Mouse (Mus musculus): ENCODE results near the gene Usp7.

Usp7 gene

GRCm38 (mm10) chr16:8717744-8718143 lies 74.4 kb downstream of the Usp7 start:
- no peak for DNase-seq (ENCODE audit: low spot score)

DNA sequence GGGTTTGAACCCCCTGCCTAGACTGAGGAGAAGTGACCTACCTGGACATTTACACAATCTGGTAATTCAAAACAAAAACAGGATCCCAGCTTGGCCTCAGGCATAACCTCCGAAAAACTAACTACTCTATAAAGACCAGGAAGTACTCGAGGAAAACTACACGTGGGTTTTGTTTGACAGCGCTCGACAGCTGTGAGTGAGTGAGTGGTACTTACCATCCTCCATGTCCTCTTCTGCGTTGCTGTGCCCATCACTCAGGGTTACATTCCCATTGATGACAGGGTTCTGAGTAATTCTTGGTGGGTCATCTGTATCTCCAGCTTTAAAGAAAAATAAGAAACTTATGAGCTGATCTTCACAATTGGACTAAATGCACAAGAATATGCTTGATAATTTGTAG lies 75.8 kb downstream of the Usp7 start:
- no peak for DNase-seq (ENCODE audit: low spot score)

DNA sequence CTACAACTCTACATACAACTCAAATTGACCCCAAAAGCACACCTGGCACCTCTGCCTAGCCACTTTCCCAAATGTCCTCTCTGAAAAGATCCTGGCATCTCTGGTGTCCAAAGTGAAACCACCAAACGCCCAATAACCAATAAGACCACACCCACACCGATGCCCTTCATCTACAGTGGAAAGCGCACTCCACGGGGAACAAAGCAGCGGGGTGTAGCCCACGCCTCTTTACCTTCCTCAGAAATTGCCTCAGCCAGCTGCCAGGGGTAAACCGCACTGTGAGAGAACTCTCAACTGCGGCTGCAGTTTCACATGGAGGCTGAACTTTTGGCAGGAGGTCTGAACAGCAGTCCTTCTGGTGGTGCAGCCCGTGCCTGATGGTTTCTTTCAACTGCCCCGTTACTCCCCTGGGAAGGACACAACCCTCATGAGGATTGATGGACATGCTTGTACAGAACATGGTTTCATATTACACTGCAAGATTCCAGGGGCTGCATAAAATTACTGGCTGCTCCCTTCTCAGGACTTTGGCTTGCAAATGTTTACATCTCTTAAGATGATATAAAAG lies 76.5 kb downstream of the Usp7 start:
- DNase-seq (ENCODE audit: low spot score): no peak

GRCm38 (mm10) chr16:8714851-8715250 lies 77.3 kb downstream of the Usp7 start:
- DNase-seq (ENCODE audit: low spot score): no peak

- DNase-seq (ENCODE audit: low spot score): no peak
Observed at GRCm38 (mm10) chr16:8711998-8712397, 80.1 kb downstream of the Usp7 start.

GRCm38 (mm10) chr16:8700586-8700985 lies 91.5 kb downstream of the Usp7 start:
- DNase-seq (ENCODE audit: low spot score): no peak

- DNase-seq (ENCODE audit: low spot score): no peak
Observed at GRCm38 (mm10) chr16:8699556-8699955, 92.6 kb downstream of the Usp7 start.

DNA sequence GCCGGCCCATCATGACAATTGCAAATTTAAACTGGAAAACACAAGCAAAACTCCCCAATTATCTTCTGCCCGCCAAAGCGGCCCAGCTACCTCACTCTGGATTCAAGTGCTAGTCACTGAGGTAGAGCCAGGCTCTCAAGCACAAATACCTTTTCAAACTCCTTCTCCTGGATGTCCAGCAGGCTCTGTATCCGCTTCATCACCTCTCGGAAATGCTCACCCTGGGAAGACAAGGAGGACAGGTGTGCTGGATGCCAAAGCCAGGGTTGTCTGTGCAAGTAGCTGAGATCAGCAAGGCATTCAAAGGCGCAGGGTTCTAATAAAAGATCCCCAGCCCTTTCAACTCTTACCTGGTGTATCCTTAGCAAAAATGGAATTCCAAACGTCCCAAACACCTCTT lies 100.9 kb downstream of the Usp7 start:
- DNase-seq (ENCODE audit: low spot score): no peak

- peak; percentile 61 for DNase-seq (ENCODE audit: low spot score)
Observed at GRCm38 (mm10) chr16:8689979-8690656, 102.0 kb downstream of the Usp7 start.

DNA sequence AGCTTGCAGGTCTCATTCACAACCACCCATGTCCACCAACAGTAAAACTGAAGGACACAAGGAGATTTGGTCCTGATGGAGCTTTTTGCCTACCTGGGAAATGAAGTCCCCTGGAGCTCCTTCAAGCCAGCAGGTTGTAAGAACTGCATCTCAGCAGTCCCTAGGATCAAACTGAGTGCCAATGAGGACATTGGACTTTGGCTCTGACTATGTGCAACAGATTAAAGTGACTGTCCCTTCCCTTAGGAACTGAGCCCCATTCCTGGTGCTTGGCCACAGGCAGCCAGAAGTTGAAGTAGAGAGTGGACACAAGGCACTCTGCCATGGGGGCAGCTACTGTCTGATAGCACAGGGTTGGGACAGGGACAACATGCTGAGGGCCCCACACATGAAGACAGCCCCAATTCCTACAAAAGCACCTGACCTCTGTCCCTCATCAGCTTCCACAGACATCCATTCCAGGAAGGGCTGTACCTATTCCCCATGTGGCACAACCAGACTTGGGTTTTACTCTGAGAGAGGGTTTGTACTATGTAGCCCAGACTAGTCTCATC lies 104.5 kb downstream of the Usp7 start:
- no peak for DNase-seq (ENCODE audit: low spot score)

DNA sequence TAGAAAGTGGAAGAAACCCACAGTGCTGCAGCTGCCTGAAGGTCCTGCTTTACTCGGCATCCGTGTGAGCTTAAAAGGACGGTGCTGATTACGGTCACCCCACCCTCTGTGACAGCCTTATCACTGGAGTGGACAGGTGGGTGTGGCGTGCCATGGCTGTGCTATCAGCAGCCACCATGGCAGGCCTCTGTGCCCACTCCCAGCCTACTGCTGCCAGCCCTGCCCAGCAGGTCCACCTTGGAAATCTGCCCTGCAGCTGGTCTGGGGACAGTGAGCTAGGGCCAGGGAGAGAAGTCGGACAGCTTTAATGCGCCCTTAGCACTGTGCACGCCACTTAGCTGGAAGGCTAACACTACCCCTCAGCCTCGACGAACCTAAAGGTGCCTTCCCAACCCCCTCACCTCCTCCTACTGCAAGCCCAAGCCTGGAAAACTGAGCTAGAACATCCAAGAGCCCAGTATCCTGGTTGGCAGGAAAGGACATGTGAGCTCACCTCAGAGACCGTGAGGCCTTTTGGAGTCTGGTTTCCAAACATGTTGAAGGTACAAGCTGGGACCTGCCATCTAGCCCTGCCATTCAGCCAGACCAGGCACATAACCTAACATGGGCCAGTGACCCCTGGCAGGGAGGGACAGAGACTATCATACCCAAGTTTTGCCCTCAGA lies 105.1 kb downstream of the Usp7 start:
- no peak for DNase-seq (ENCODE audit: low spot score)

DNA sequence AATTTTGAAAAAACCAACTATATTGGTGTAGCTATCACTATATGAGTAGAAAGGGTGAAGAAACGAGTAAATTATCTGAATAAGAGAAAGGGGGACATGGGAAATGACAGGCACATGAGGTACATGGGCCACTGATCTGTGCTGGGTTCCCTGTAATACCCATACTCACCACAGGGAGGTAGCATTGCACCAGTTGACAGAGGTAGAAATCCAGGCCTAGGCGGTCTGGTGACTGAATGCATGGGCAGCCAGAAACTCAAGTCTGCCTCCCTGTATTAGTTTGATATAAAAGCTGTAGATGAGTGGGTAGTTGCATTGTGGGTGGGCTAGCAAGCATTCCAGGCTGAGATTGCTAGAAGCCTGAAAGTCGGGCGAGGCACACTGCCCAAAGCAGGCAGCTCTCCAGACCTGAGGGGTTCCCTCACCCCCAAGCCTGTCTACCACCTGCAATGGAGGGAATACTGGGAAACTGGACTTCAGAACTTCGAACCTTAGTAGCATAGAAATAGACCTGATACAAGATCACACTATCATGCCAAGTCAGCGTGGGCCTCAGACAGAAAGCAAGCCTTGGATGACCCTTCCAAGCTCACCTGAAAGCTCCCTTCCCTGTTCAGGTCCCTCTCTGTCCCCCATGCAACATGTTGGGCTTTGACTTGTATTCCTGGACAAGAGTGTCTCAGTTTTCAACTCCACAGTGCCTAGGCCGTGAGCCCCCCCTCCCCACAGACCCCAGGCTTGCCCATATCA lies 105.8 kb downstream of the Usp7 start:
- DNase-seq (ENCODE audit: low spot score): peak; percentile 87

DNA sequence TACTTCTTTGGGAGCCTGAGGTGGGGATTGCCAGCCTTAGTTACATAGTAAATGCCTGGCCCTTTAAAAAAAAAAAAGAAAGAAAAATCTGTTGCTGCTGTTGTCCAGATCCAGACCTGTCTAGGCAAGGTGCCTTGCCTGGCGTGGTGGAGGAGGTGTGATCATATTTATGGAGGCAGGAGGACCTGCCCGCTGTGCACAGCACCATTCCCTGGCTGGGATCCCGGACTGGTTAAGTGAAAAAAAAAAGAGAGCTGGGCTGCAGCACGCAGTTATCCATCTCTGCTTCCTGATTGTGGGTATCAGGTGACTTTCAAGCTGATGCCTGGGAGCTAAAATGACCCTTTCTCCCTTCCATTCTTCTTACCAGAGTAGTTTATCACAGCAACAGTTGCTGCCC lies 107.0 kb downstream of the Usp7 start:
- DNase-seq (ENCODE audit: low spot score): no peak

DNA sequence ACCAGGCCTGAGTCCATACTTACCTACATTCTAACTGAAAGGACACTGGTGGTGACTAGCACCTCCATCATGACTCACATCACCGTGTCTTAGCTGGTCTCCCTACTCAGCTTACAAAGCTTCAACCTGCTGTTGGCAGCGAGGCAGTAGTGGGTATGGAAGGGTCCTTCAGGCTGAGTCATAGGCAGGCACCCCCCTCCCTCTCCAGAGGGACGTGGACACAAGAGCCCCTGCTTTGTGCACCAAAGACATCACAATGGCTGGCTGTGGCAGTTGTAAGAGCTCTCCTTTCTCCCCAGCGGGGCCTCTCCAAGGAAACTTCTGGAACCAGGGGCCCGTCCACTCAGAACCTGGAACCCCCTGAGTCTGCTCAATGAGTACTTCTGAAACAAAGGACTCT lies 111.6 kb downstream of the Usp7 start, which contains the start of gene Gm5767:
Gene Gm5767, plus strand, starts transcription at position 301 of the 400 bp plus-strand sequence.
- DNase-seq (ENCODE audit: low spot score): no peak

- no peak for DNase-seq (ENCODE audit: low spot score)
Observed at GRCm38 (mm10) chr16:8679780-8680179, 112.3 kb downstream of the Usp7 start.

DNA sequence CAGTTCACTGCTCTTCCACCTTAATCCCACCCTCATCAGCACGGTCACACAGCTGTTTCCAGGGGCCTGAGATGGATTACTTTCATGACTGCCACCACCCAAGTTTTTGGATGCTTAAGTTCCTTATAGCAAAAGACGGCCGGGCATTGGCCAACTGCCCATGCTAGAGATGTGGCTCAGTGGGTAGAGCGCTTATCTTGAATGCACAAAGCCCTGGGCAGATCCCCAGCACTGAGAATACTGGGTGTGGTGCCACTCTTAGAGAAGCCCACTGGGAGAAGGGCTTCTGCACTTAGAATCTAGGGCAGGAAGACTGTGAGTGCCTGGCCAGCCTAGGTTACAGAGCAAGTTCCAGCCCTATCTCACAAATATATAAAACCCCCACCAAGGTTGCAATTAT lies 113.4 kb downstream of the Usp7 start:
- DNase-seq (ENCODE audit: low spot score): no peak

GRCm38 (mm10) chr16:8678035-8678434 lies 114.1 kb downstream of the Usp7 start:
- no peak for DNase-seq (ENCODE audit: low spot score)

DNA sequence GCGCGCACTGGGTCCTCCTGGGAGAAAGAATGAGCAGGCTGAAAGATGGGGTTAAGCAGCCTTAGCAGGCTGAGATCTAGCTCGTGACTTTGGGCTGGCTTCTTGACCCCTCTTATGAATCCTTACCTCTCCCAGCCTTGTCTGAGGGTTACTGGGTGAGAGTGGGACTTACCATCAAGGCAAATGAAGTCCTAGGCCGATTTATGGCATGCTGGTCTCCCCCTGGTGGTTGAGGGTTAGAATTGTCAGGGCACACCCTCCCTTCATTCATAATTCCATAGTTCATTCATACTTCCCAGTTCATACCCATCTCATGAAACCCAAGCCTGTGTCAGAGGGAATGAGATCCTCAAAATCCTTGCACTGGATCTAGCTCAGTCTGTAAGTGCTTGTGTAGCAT lies 115.3 kb downstream of the Usp7 start:
- DNase-seq (ENCODE audit: low spot score): peak; percentile 39

DNA sequence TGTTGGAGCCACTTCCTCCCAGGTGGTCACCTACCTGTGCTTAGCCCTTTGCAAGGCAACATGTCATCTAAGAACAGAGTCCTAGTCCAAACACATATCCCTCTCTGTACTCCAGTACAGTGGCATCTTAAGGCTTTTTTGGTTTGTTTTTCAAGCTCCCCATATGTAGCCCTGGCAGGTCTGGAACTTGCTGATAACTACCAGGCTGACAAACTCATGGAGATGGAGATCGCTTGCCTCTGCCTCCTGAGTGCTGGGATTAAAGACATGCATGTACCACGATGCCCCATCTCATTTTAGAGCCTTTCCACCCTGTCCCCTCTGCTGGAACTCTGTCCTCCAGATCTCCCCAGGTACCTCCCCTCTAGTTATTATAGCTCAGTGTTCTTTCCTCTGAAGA lies 115.9 kb downstream of the Usp7 start:
- DNase-seq (ENCODE audit: low spot score): no peak

GRCm38 (mm10) chr16:8675559-8675958 lies 116.5 kb downstream of the Usp7 start:
- DNase-seq (ENCODE audit: low spot score): no peak

GRCm38 (mm10) chr16:8674165-8674564 lies 117.9 kb downstream of the Usp7 start:
- peak; percentile 41 for DNase-seq (ENCODE audit: low spot score)

DNA sequence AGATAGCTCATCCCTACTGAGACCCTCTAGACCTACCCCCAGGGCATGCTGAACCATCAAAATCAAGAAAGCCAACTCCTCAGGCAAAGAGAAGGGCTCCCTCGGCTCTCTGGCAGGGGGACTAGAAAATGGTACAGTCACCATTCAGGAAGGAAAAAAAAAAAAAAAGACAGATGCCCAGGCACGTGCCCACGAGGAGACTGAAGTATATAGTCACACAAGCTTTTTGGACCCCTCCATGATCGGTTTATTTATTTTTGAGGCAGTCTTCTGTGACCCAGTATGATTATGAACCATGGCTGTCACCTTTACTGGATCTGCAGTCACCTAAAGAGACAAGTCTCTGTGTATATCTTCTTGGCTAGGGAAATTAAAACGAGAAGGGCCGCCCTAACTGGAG lies 118.8 kb downstream of the Usp7 start:
- no peak for DNase-seq (ENCODE audit: low spot score)

GRCm38 (mm10) chr16:8672811-8673210 lies 119.3 kb downstream of the Usp7 start:
- no peak for DNase-seq (ENCODE audit: low spot score)

All from layer of hippocampus, adult 11-12 months (tissue).